Comparison of ENCODE assay signal across 21 mouse cellular contexts in the genomic region with DNA sequence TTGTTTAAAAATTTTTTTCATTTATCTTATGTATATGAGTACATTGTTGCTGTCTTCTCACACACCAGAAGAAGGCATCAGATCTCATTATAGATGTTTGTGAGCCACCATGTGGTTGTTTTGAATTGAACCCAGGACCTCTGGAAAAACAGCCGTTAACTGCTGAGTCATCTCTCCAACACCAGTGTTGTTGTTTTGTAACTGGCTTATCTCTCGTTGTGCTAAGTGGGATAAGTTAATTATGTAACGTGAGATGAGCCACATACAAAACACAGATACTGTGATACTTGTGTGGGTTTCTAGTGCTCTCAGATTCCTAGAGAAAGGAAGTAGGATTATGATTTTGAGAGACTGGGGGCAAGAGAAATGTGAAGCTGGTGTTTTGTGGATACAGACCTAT.
"Had no signal": no experiment of that assay in that cellular context is flagged by ENCODE, and none has a peak within 500 bp of the region (broad histone marks: within the 10 kb centered on the region; RNA-seq: fewer than 3 reads in every experiment).

No protein-coding gene starts in this region.

- H3K9me3 ChIP-seq: limb, embryonic 10.5 days; limb, embryonic 13.5 days; megakaryocyte, embryonic 14.5 days had no signal

- DNase-seq: kidney, adult 2 months; kidney, postnatal 25 days; layer of hippocampus, adult 9-11 months; lung, embryonic 14.5 days; midbrain, embryonic 14.5 days; right cerebral cortex, adult 18-20 months; right cerebral cortex, postnatal 14 days; right cerebral cortex, postnatal 4 days; thymus, adult 2 months; thymus, postnatal 14 days; thymus, postnatal 4 days had no signal

- H3K36me3 ChIP-seq: limb, embryonic 10.5 days; limb, embryonic 13.5 days had no signal

- H3K4me2 ChIP-seq: limb, embryonic 13.5 days; lung, embryonic 14.5 days; midbrain, embryonic 11.5 days had no signal

- H3K27me3 ChIP-seq: limb, embryonic 13.5 days had no signal

- H3K27ac ChIP-seq: kidney, postnatal 0 days; layer of hippocampus, adult 2 months; limb, embryonic 10.5 days; limb, embryonic 13.5 days; macrophage; stomach, postnatal 0 days had no signal

- ATAC-seq: intestine, postnatal 0 days; lung, postnatal 0 days had no signal

- H3K4me1 ChIP-seq: limb, embryonic 10.5 days; limb, embryonic 13.5 days had no signal

- H3K4me3 ChIP-seq: layer of hippocampus, adult 2 months; limb, embryonic 10.5 days; limb, embryonic 13.5 days; megakaryocyte, embryonic 14.5 days had no signal

- H3K9ac ChIP-seq: limb, embryonic 13.5 days; lung, embryonic 14.5 days had no signal
